Mouse (Mus musculus): ENCODE measurements around the gene Plcb3.

The Plcb3 gene

DNA sequence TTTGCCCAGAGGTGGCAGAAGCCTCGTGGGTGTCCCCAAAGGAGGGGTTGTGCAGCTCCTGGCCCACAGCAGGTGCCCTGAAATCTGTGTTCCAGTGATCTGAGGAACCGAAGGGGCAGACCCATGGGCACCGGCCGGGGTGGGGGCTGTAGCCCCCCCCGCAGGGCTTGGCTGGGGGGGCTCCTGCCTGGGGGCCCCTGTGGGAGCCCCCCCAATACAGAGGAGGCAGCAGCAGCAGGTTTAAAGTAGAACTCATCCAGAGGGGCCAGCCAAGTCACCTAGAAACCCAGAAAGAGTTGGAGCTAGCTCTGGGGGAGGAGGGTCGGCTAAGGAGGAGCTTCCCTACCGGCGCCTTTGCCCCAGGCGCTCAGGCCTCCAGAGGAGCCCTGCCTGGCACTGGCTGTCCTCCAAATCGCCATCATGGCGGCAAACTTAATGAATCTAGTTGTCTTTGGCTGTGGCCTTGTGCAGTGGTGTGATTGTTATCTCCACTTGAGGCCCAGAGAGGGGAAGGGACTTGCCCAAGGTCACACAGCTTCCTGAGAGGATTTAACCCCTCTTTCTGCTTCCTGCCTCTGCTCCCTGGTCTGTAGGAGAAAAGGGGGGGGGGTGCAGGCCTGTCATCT, 5.7 kb downstream of the Plcb3 start:
- DNase-seq (ENCODE audit: low spot score in 2 of 2) = no peak

DNA sequence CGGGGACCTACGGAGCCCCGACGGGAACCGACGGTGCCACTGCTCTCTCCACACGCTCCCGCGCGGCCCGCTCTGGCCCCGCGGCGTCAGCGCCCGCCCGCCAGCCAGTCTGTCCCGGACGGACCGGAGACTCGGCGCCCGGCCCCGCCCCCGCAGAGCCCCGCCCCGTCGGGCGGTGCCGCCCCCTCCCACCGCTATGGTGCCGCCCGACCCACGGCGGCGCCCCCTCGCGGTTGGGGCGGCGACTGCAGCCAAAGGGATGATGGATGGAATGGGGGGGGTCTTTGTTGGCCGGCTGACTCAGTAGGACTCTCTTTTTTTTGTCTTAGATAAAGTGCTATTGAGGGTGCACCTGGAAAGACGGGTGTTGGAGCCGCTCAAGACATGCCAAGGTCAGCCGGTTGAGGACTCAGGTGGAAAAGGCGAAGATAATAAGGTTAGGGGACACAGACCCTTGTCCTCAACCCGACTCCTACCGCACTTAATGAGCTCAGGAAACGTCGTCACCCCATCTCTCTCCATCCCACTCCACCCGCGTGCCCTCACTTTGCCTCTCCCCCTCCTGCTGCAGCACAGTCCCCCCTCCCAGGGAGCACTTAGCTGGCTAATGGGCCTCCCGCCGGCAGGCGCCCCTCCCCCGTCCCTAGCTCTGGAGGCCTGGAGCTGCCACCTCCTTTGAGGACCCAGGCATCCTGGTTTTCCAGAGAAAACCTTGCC, 6.4 kb downstream of the Plcb3 start:
- peak; percentile 65 to 75 for DNase-seq (ENCODE audit: low spot score in 2 of 2)

DNA sequence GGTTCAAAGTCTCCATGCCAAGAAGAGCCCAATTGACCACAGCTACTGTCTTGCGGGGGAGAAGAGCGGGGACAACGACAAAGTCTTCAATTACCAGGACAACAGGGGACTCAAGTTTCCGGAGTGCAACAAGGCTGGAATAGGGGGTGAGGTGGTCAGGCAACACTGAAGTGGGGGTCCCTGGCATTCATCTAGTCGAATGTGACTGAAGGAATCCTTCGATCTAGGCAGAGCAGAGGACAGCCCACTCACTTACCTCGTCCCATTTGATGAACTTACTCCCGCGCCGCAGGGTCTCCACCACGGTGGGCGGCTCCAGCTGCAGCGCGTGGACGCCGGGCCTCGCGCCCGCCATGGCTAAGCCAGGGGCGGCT, 7.0 kb downstream of the Plcb3 start:
- DNase-seq (ENCODE audit: low spot score in 2 of 2) = no peak

DNA sequence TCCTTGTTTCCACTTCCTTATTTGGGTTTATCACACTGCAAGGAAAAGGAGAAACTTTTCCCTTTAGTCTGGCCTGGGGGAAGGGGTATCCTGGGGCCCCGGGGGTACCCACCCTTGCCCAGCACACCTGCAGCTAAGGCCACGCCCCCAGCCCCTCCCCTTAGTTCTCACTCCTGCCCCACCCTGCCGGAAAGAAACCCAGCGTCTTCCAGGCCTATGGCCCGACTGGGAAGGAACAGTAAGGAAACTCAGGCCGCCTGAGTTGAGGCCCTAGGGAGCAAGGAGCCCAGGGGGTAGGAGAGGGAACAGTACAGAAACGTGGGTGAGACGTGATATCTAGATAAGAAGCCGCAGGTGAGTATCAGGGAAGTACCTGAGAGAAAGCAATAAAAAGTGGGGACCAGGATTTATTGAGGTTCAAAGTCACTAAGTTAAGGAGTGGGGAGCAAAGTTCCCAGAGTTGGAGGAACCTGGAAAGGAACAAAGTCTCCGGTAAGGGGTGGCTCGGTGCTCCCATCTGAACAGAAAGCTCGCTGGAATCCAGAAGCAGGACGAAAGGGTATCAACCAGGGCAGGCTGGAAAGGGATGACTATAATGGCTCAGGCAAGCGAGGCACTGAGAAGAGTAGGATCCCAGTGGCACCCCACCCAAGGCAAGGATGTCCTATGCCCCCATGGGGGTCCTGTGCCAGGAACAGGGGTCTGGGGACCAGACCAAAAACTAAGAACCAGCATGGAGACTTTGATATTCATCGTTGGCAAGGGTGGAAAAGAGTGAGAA, 7.6 kb downstream of the Plcb3 start:
- no peak for DNase-seq (ENCODE audit: low spot score in 2 of 2)

DNA sequence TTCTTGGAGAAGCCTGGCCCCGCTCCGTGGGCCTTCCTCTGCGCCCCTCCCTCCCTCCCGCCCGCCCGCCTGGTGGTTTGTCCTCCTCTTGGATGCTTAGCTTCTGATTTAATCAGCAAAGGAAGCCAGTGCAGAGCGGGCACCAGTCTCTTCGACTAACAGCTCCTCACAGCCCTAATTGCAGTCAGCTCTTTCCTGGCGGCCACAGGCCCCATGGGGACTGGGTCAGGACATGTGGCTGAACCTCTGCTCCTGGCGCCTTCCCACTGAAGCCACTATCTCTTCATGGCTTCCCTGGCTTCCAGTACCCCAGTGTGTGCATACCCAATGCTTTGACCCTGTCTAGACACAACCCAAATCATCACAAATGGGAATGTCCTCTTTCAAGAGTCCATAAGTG, 19.8 kb downstream of the Plcb3 start:
- DNase-seq (ENCODE audit: low spot score in 2 of 2) = no peak

DNA sequence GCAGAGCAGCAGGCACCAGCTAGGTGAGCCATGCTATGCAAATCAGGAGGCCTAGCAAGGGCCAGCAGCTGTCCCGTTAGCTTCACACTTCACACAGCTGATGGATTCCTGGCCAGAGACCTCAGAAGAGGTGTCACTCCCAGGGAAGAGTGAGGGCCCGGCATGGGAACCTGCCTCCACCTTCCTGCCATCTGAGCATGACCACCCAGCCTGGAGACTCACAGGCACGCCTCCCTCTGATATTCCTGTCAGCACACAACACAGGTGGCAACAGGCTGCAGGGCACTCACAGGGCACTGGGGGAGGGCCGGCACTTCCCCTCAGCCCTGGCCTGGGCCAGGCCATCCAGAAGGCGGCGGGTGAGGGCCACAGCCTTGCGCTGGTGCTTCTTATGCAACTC, 20.8 kb downstream of the Plcb3 start:
- no peak for DNase-seq (ENCODE audit: low spot score in 2 of 2)

DNA sequence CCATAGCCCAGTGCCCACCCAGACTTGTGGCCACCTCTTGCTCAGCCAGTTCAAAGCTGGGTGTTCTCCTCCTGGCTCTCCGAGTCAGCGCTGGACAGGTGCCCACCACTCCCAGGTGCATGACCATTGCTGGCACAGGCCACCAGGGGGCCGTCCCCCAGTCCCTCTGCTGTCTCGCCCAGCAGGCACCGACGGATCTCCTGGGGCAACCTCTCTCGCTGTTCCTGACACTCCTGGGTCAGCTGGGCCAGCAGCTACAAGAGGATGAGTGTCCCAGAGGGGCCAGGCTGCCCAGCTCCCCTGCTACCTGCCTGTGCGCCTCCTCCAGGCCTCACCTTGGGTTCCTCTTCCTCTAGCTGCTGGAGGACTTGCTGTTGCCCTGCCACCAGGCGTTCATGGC, 22.2 kb downstream of the Plcb3 start:
- DNase-seq (ENCODE audit: low spot score in 2 of 2) = no peak

DNA sequence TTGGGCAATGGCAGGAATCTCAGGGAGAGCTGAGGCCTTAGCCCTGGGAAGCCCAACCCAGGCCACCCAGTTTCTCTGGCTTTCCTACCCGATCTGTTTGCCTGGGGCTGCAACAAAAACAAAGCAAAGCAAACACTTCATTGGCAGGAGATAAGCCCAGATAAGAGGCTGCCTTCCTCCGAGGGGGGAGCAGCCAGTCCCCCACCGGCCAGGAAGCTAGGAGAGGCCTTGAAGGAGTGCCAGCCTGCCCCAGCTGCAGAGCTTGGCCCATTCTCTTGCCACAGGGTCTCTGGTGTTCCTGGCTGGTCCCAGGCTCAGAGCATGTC, 23.6 kb downstream of the Plcb3 start:
- no peak for DNase-seq (ENCODE audit: low spot score in 2 of 2)

DNA sequence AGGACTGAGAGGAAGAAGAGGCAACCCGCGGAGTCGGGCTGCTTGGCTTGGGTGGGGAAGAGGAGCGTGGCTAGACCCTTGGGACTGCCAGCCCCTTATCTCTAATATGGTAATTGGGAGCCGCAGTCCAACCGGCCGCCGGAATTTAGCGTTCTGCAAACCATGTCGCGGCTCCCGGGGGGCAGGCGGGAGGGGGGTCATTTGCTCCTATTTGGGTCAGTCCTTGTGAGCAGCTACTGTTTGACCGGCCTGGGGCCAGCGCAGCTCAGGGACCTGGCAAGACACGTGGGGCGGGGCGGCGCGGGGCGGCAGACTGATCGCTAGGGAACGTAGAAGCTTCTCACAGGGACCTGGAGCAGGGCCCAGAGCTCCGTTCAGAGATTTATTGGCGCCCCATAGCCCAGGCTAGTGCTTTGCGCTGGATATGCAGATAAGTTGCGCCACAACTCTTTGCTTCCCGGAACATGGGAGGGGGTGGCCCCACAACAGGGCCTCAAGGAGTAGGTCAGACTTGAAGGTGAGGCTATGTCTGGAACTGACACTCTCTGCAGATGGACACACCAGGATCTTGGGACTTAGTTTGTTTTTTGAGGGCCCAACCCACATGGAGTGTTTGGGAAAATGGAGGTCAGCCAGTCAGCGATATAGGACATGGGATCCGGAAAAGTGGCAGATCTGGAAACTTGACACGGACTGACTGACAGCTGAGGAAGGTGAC, 24.1 kb downstream of the Plcb3 start:
- peak in 1 of 2 experiments; percentile 30 for DNase-seq (ENCODE audit: low spot score in 2 of 2)

DNA sequence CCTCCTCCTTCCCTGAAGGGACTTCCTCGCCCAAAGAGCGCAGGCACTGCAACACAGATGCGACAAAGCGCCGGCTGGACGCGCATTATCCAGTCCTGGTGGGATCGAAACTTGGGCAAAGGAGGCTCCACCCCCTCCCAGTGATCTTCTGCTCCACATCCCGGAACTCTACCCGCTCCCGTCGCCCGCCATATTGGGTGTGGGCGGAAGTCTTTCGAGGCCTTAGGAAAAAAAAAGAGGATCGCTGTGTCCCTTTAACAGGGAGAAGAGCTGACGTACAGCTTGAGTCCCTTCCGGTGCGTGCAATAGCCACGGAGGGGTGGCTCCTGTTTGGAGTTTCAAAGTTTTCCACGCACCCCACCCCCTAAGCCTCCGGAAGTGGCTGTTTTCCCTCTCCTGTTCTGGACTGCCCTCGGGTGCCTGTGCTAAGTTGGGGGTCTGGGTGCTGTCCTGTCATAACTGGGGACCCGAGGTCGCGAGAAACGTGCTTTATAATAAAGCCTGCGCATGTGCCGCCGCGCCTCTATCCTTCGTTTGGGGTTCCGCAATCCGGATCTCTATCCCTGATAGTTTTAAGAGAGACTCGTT, 24.8 kb downstream of the Plcb3 start:
- DNase-seq (ENCODE audit: low spot score in 2 of 2) = peak; percentile 49 to 51

DNA sequence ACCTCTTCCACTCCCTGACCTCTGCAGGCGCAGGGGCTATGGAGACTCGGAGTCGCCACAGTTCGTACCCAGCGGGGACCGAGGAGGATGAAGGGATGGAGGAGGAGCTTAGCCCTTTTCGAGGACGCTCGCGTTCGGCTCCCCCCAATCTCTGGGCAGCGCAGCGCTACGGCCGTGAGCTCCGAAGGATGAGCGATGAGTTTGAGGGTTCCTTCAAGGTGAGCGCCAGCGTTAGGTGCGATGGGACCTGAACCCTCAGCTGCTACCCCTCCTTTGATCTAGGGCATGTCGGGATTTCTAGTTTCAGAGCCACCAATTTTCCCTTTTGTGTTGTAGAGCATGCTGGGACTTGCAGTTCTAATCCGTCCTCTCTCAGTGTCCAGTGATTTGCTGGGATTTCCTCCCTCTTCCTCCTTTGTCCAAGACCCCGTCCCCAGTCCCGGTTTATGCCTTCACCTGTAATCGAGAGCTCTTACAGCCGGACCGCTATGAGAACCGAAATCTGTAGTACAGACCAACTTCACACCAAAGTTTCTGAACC, 25.6 kb downstream of the Plcb3 start:
- no peak for DNase-seq (ENCODE audit: low spot score in 2 of 2)

DNA sequence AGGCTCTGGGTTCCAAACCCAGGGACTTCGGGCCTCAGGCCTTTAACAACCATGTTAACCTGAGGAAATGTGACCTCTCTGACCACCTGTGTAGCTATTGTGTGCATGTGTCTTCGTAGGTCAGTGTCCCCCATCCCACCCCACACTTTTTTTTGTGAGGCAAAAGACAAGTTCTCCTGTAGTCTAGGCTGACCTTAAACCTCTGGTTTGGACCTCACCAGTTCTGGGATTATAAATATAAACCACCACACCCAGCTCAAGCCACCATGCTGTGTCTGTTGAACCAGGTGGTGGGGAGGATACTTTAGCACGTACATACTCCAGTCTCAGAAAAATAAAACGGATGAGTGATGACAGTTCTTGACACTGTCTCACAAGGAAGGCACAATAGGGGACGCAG, 26.3 kb downstream of the Plcb3 start:
- no peak for DNase-seq (ENCODE audit: low spot score in 2 of 2)

DNA sequence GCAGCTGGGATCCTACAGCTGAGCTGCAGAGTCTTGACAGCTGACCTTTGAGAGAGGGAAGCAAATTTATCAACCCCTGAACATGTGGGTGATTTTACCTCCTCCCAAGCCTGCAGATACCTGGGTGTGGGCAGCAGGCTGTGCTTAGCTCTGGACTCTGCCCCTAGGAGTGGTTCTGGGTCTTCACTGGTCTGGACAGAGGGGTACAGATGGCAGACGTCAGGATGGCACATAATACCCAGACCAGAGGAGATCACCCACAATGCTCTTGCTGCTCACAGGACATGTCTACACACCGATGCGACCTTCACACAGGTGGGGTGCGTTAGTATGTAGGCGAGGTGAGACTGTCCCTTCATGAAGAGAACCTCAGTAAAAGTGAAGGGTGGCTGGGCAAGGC, 26.7 kb downstream of the Plcb3 start:
- no peak for DNase-seq (ENCODE audit: low spot score in 2 of 2)

DNA sequence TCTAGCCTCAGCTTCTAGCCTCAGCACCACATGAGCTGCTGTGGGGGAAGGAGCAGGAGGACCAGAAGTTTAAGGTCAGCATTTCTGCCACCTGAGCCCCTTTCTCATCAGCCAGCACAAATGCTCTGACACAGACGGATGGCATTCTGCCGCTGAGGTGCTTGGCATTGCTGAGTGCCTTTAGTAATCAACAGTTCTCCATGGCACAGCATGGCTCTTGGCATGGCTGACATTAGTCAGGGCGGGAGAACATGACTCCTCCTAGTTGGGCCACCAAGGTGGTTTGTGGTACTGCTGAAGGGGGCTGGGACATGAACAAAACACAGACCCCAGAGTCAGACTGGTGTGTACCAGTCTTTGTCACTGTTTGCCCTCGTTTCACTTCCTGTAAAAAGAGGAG, 28.1 kb downstream of the Plcb3 start:
- DNase-seq (ENCODE audit: low spot score in 2 of 2) = no peak

DNA sequence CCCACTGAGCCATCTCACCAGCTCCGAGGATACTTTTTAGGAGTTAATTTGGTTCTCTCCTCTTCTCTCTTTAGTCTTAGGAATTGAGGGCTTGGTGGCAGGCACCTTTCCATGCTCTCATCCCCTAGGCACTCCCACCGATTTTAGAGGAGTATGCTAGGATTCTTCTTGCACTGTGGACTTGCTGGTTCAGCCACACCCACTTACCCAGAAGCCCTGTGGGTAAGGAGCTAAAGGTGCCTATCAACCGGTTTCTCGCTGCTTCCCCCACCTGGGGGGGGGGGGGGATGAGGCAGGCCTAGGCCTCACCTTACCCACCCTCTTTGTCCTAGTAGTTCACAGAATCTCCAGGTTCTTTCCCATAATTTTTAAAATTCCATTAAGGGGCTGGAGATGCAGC, 28.5 kb downstream of the Plcb3 start:
- no peak for DNase-seq (ENCODE audit: low spot score in 2 of 2)

DNA sequence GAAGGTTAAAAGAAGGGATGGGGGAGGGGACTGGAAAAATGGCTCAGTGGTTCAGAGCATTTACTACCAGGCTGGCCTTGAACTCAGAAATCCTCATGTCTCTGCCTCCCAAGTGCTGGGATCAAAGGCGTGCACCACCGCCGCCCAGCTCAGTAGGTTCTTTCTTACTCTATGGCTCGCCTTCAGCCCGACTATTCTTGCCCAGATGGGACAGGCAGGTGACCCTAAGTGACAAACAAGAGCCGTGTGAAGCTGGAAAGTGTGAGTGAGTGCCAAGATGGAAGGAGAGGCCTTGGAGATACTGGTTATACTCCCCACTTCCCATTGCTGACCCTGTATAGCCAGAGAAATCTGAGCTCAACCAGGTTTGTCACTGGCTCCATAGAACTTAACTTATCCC, 32.6 kb downstream of the Plcb3 start:
- DNase-seq (ENCODE audit: low spot score in 2 of 2) = no peak

DNA sequence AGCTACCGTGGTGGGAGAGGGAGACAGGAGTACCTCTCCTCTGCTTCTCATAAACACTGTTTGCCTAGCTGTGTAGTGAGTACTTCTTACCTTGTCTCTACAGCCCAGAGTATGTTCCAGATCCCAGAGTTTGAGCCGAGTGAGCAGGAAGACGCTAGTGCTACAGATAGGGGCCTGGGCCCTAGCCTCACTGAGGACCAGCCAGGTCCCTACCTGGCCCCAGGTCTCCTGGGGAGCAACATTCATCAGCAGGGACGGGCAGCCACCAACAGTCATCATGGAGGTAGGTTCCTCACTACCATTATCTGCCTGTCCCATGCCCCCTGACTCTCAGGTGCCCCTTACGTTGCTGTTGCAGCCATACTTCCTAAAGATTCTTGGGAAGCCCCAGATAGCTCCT, 33.5 kb downstream of the Plcb3 start:
- DNase-seq (ENCODE audit: low spot score in 2 of 2) = no peak

DNA sequence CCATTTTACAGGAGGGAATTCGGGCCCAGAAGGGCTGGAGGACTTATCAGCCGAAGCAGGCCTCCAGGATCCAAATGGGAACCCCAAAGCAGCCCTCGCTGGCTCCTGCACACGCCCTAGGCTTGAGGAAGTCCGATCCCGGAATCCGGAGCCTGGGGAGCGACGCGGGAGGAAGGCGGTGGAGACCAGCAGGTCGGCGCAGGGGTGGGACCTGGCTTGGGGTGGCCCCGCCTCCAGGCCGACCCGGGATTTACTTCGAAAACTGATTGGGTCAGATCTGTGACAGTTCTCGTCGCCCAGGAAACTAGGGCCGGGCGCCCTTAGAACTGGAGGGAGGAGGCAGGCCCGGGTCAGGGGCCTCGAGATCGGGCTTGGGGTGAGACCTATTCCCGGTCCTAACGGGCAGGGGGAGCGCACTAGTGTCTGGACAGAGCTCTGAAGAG, 34.0 kb downstream of the Plcb3 start, which contains the start of gene Gpr137:
TSS of gene Gpr137 (minus strand) at position 232 of the 443 bp plus-strand sequence.
- DNase-seq (ENCODE audit: low spot score in 2 of 2) = peak; percentile 85 to 87

DNA sequence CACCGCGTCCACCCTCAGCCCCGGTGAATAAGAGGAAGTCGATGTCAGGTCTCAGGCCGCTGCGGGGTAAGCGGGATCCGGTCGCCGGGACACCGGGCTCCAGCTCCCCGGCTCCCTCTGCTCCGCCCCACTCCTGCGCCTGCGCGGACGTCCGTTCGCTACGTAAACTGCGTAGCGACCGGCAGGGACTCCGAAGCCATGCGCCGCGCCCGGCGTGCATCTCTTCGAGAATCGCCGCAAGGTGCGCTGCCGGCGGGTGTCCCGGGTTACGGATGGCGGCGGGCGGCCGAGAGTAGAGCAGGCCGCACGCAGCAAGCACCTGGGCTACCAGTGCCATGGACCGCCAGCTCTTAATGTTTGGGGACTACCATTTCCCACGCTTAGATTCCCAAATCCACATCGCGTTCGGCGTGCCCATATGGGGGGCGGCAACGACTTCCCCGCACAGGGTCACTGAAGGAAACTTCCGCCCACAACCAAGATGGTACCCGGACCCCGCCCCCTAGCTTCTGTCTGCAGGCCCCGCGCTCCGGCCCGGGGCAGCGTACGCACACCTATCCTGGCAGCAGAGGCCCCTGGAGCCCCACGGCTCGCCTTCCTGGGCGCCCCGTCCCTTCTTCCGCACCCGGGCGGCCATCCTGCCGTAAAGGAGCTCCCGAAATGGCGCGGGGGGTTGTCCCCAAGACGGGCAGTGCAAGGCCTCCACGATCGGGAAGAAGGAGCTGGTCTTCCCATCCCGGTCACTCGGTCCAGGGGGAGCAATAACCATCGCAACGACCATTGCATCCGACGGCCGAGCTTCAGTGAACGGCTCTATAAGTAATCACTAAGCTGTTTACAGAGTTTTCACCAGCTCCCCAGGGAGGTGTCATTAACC, 34.7 kb downstream of the Plcb3 start, which contains the start of gene Bad:
TSS of gene Bad (plus strand) at position 490 of the 877 bp plus-strand sequence.
- peak; percentile 90 to 91 for DNase-seq (ENCODE audit: low spot score in 2 of 2)
